Comparison of ENCODE assay signal across 8 mouse cellular contexts in the genomic region with DNA sequence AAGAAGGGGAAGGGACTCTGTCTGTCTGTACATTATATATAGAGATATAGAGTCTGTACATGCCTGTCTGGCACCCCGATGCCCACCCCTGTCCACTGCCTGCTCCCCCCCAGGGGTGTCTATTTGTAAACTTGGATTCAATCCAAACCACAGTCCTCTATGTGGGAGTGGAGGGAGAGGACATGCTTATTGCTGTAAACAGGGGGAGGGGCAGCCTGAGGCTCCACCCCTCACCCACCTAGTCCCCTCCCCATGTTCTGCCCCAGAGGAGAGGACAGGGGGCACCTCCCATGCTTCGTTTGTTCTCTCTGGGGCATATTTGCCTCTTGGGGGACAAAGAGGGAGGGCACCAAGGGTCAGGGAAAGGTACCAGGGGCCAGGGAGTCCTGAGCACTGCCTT. TPM values are rescaled to one million over a fixed set of nuclear protein-coding genes. Genes with fewer than 3 reads are reported as not detected.
A peak's percentile ranks its signal among the peaks of the same experiment; 100 is the strongest.
DNase-seq lines count a peak whose midpoint lies in the region; ATAC-seq and TF ChIP-seq lines count a peak whose summit lies in the region.
"Had no signal": no experiment of that assay in that cellular context is flagged by ENCODE, and none has a peak within 500 bp of the region (broad histone marks: within the 10 kb centered on the region; RNA-seq: fewer than 3 reads in every experiment).

No protein-coding gene starts in this region.

- DNase-seq in layer of hippocampus, adult 2 months (ENCODE audit: low spot score in 2 of 2) = no peak
- DNase-seq in layer of hippocampus, adult 11-12 months (ENCODE audit: low spot score) = no peak
- DNase-seq in limb, embryonic 14.5 days (ENCODE audit: low spot score) = no peak
- no peak for DNase-seq in urinary bladder, postnatal 4 days (ENCODE audit: low spot score in 2 of 2)
- no peak for DNase-seq in thymus, postnatal 10 days (ENCODE audit: low spot score in 2 of 2)

- 39% methylated on average over 2 of the region's 2 CpGs for WGBS in forebrain, embryonic 12.5 days
- WGBS in limb, embryonic 14.5 days = 46% methylated on average over 2 of the region's 2 CpGs
- 44% methylated on average over 2 of the region's 2 CpGs for WGBS in stomach, embryonic 14.5 days

- H3K4me2 ChIP-seq in forebrain, embryonic 12.5 days = peak overlapping the region; percentile 73
- H3K4me2 ChIP-seq in limb, embryonic 14.5 days (replicated peaks; ENCODE audit: low read depth, low read length, severe bottlenecking) = peak overlapping the region; percentile 45; the same call in 1 of the 2 replicates
- H3K4me2 ChIP-seq in stomach, embryonic 14.5 days (replicated peaks; ENCODE audit: low read depth, low read length) = peak overlapping the region; percentile 69

- peak overlapping the region; percentile 82 for H3K27ac ChIP-seq in layer of hippocampus, adult 2 months
- no peak overlapping the region for H3K27ac ChIP-seq in forebrain, embryonic 12.5 days
- no peak overlapping the region for H3K27ac ChIP-seq in limb, embryonic 14.5 days (replicated peaks; ENCODE audit: low read depth, low read length)
- no peak overlapping the region for H3K27ac ChIP-seq in stomach, embryonic 14.5 days (ENCODE audit: low read length)

- peak overlapping the region; percentile 37 for H3K4me3 ChIP-seq in layer of hippocampus, adult 2 months
- no peak overlapping the region for H3K4me3 ChIP-seq in forebrain, embryonic 12.5 days (replicated peaks)
- no peak overlapping the region for H3K4me3 ChIP-seq in limb, embryonic 14.5 days (replicated peaks; ENCODE audit: low read length)
- peak overlapping the region; percentile 29; the same call in 1 of the 2 replicates for H3K4me3 ChIP-seq in stomach, embryonic 14.5 days (ENCODE audit: low read depth, low read length)

- TF ChIP-seq CTCF in layer of hippocampus, adult 2 months (conservative IDR thresholded peaks at IDR 0.05) = no peak

- H3K36me3 ChIP-seq in forebrain, embryonic 12.5 days (replicated peaks) = no peaks in the 10 kb centered on the region
- H3K36me3 ChIP-seq in limb, embryonic 14.5 days (ENCODE audit: control insufficient read depth, insufficient read depth, low read length) = peaks cover 6% of the 10 kb centered on the region; the same call in 1 of the 2 replicates
- H3K36me3 ChIP-seq in stomach, embryonic 14.5 days (ENCODE audit: control insufficient read depth, insufficient read depth, low read length) = no peaks in the 10 kb centered on the region

- no peak for TF ChIP-seq POLR2A in limb, embryonic 14.5 days (IDR thresholded peaks at IDR 0.05; ENCODE audit: borderline replicate concordance, extremely low read depth, insufficient read depth, insufficient read length)

- no peaks in the 10 kb centered on the region for H3K9me3 ChIP-seq in forebrain, embryonic 12.5 days
- H3K9me3 ChIP-seq in limb, embryonic 14.5 days (ENCODE audit: control insufficient read depth, low read length) = no peaks in the 10 kb centered on the region
- H3K9me3 ChIP-seq in stomach, embryonic 14.5 days (ENCODE audit: control insufficient read depth, low read depth, low read length) = no peaks in the 10 kb centered on the region

- peaks cover 41% of the 10 kb centered on the region for H3K27me3 ChIP-seq in forebrain, embryonic 12.5 days
- H3K27me3 ChIP-seq in limb, embryonic 14.5 days (ENCODE audit: control insufficient read depth, insufficient read depth, low read length) = peaks cover 10% of the 10 kb centered on the region
- H3K27me3 ChIP-seq in stomach, embryonic 14.5 days (ENCODE audit: control insufficient read depth, insufficient read depth, low read length) = peaks cover 11% of the 10 kb centered on the region; the same call in 1 of the 2 replicates

- peak overlapping the region; percentile 56; the same call in 1 of the 2 replicates for H3K9ac ChIP-seq in forebrain, embryonic 12.5 days
- H3K9ac ChIP-seq in limb, embryonic 14.5 days (ENCODE audit: low read depth, low read length, severe bottlenecking) = 0 out of 2 replicates have a peak overlapping the region, but pooled peaks have one; percentile 32
- H3K9ac ChIP-seq in stomach, embryonic 14.5 days (replicated peaks; ENCODE audit: low read depth, low read length) = no peak overlapping the region

- no peak for ATAC-seq in forebrain, embryonic 12.5 days (ENCODE audit: low FRiP score)
- no peak for ATAC-seq in limb, embryonic 14.5 days (ENCODE audit: low FRiP score, low read depth)
- ATAC-seq in stomach, embryonic 14.5 days (ENCODE audit: insufficient number of reproducible peaks, insufficient read depth, low FRiP score, low read depth) = no peak
- ATAC-seq: activated CD4-positive, CD25-positive, alpha-beta regulatory T cell, adult 4 months had no signal

- peaks cover 45% of the 10 kb centered on the region for H3K4me1 ChIP-seq in forebrain, embryonic 12.5 days
- peaks cover 32% of the 10 kb centered on the region for H3K4me1 ChIP-seq in limb, embryonic 14.5 days (ENCODE audit: control insufficient read depth, insufficient read depth, low read length)
- H3K4me1 ChIP-seq in stomach, embryonic 14.5 days (ENCODE audit: control insufficient read depth, insufficient read depth, low read length) = peaks cover 35% of the 10 kb centered on the region

RNA-seq across cellular contexts. Expression of gene Efna3, which starts 8.0 kb away (rescaled TPM):
- 10 to 100 TPM; 65.5 to 76.3 TPM for total RNA-seq in layer of hippocampus, adult 2 months (2021)
- polyA plus RNA-seq in forebrain, embryonic 12.5 days (2016; fragmentation: Nextera tagmentation; extraction: Ambion mirVana) = 11.9 and 14.9 TPM in 2 replicates
- 38.1 and 48.5 TPM in 2 replicates for polyA plus RNA-seq in limb, embryonic 14.5 days (2012; rRNA removed)
- polyA plus RNA-seq in limb, embryonic 14.5 days (2014; fragmentation: Nextera tagmentation; extraction: Ambion mirVana) = 32.1 and 34.4 TPM in 2 replicates
- polyA plus RNA-seq in stomach, embryonic 14.5 days (2014; fragmentation: Nextera tagmentation; extraction: Ambion mirVana) = 10.9 and 11.6 TPM in 2 replicates
- polyA plus RNA-seq: activated CD4-positive, CD25-positive, alpha-beta regulatory T cell, adult 4 months had no signal

RNA-seq across cellular contexts. Expression of gene Efna4, which starts 23.0 kb away (rescaled TPM):
- under 1 TPM; 0.61 to 0.96 TPM for total RNA-seq in layer of hippocampus, adult 2 months (2021)
- 17.1 and 20.0 TPM in 2 replicates for polyA plus RNA-seq in forebrain, embryonic 12.5 days (2016; fragmentation: Nextera tagmentation; extraction: Ambion mirVana)
- polyA plus RNA-seq in limb, embryonic 14.5 days (2012; rRNA removed) = 56.5 and 67.1 TPM in 2 replicates
- polyA plus RNA-seq in limb, embryonic 14.5 days (2014; fragmentation: Nextera tagmentation; extraction: Ambion mirVana) = 32.0 and 34.2 TPM in 2 replicates
- polyA plus RNA-seq in stomach, embryonic 14.5 days (2014; fragmentation: Nextera tagmentation; extraction: Ambion mirVana) = 24.0 and 25.3 TPM in 2 replicates

RNA-seq across cellular contexts. Expression of gene Efna1, which starts 33.8 kb away (rescaled TPM):
- 1 to 10 TPM; 7.6 to 7.9 TPM for total RNA-seq in layer of hippocampus, adult 2 months (2021)
- 9.7 and 12.6 TPM in 2 replicates for polyA plus RNA-seq in forebrain, embryonic 12.5 days (2016; fragmentation: Nextera tagmentation; extraction: Ambion mirVana)
- 51.7 and 52.2 TPM in 2 replicates for polyA plus RNA-seq in limb, embryonic 14.5 days (2012; rRNA removed)
- 42.2 and 48.1 TPM in 2 replicates for polyA plus RNA-seq in limb, embryonic 14.5 days (2014; fragmentation: Nextera tagmentation; extraction: Ambion mirVana)
- 39.3 and 45.0 TPM in 2 replicates for polyA plus RNA-seq in stomach, embryonic 14.5 days (2014; fragmentation: Nextera tagmentation; extraction: Ambion mirVana)
- polyA plus RNA-seq: activated CD4-positive, CD25-positive, alpha-beta regulatory T cell, adult 4 months had no signal

RNA-seq across cellular contexts. Expression of gene Adam15, which starts 35.0 kb away (rescaled TPM):
- 100 to 1,000 TPM; 122 to 127 TPM for total RNA-seq in layer of hippocampus, adult 2 months (2021)
- polyA plus RNA-seq in forebrain, embryonic 12.5 days (2016; fragmentation: Nextera tagmentation; extraction: Ambion mirVana) = 22.7 and 28.2 TPM in 2 replicates
- 80.4 and 97.6 TPM in 2 replicates for polyA plus RNA-seq in limb, embryonic 14.5 days (2012; rRNA removed)
- 45.9 and 48.2 TPM in 2 replicates for polyA plus RNA-seq in limb, embryonic 14.5 days (2014; fragmentation: Nextera tagmentation; extraction: Ambion mirVana)
- polyA plus RNA-seq in stomach, embryonic 14.5 days (2014; fragmentation: Nextera tagmentation; extraction: Ambion mirVana) = 27.9 and 28.5 TPM in 2 replicates

RNA-seq across cellular contexts. Expression of gene Slc50a1, which starts 44.4 kb away (rescaled TPM):
- total RNA-seq in layer of hippocampus, adult 2 months (2021) = 10 to 100 TPM; 46.3 to 58.9 TPM
- polyA plus RNA-seq in forebrain, embryonic 12.5 days (2016; fragmentation: Nextera tagmentation; extraction: Ambion mirVana) = 28.6 and 29.7 TPM in 2 replicates
- polyA plus RNA-seq in limb, embryonic 14.5 days (2012; rRNA removed) = 150 and 198 TPM in 2 replicates
- polyA plus RNA-seq in limb, embryonic 14.5 days (2014; fragmentation: Nextera tagmentation; extraction: Ambion mirVana) = 90.8 and 95.6 TPM in 2 replicates
- polyA plus RNA-seq in stomach, embryonic 14.5 days (2014; fragmentation: Nextera tagmentation; extraction: Ambion mirVana) = 86.5 TPM in 2 replicates

Comparison
In these comparisons a context has a peak if more than half of its experiments do, and no peak if none do; other contexts are left out.
1. H3K4me3 ChIP-seq: peak in layer of hippocampus, adult 2 months (single experiment) and stomach, embryonic 14.5 days (single experiment); none in forebrain, embryonic 12.5 days (single experiment) and limb, embryonic 14.5 days (single experiment).
2. Peak in every context shown above with its lines, with median percentiles within 50 percentile points of each other: H3K4me2 ChIP-seq.